Mouse (Mus musculus) E14TG2a.4 (cell line): ENCODE data around the gene Car14.

Experiments used
- H3K27me3 ChIP-seq: 2 replicates; pipeline ENCODE4 v1.6.1; 2014; ENCODE audit warnings: low read length, control low read depth; ENCODE audit not compliant: insufficient read depth
- H3K36me3 ChIP-seq: 2 replicates; pipeline ENCODE4 v1.6.1; 2014; ENCODE audit warnings: low read length, control low read depth; ENCODE audit not compliant: insufficient read depth
- H3K4me1 ChIP-seq: replicated peaks from 2 replicates; pipeline ENCODE4 v1.6.1; 2014; ENCODE audit warnings: low read depth, low read length, control low read depth
- H3K4me3 ChIP-seq: replicated peaks from 2 replicates; pipeline ENCODE4 v1.5.1; 2014; ENCODE audit warnings: mild to moderate bottlenecking, low read length
- H3K9me3 ChIP-seq: 2 replicates; pipeline ENCODE4 v1.6.1; 2014; ENCODE audit warnings: low read length, control low read depth
- CTCF ChIP-seq: conservative IDR thresholded peaks from 2 replicates; pipeline ENCODE4 v1.5.1; 2014; ENCODE audit warnings: low read length
- NANOG ChIP-seq: IDR thresholded peaks from 2 replicates; pipeline ENCODE4 v1.6.1; 2014; ENCODE audit warnings: borderline replicate concordance, low read length, mixed read lengths
- POU5F1 ChIP-seq: IDR thresholded peaks from 2 replicates; pipeline ENCODE4 v1.6.1; 2014; ENCODE audit warnings: low read length, borderline replicate concordance

Car14 gene

GRCm38 (mm10) chr3:95942749-95943148, 38.3 kb upstream of the Car14 start:
- Histone ChIP-seq H3K4me1 (peaks cover 72% of the 10 kb centered on the region), H3K9me3 (no peaks in the 10 kb centered on the region), H3K4me3 (no peak overlapping the region), H3K27me3 (no peaks in the 10 kb centered on the region), H3K36me3 (peaks cover 95% of the 10 kb centered on the region)
- TF ChIP-seq CTCF (no peak), POU5F1 (no peak), NANOG (no peak)

GRCm38 (mm10) chr3:95938835-95939234, 34.3 kb upstream of the Car14 start:
- TF ChIP-seq CTCF (peak; percentile 79), NANOG (no peak)
- H3K4me1 ChIP-seq: peaks cover 53% of the 10 kb centered on the region
- no peaks in the 10 kb centered on the region for H3K9me3 ChIP-seq
- no peaks in the 10 kb centered on the region for H3K27me3 ChIP-seq
- no peak overlapping the region for H3K4me3 ChIP-seq
- H3K36me3 ChIP-seq: peaks cover 91% of the 10 kb centered on the region

GRCm38 (mm10) chr3:95938217-95938616, 33.7 kb upstream of the Car14 start:
- Histone ChIP-seq H3K36me3 (peaks cover 92% of the 10 kb centered on the region), H3K27me3 (no peaks in the 10 kb centered on the region), H3K4me3 (no peak overlapping the region), H3K9me3 (no peaks in the 10 kb centered on the region), H3K4me1 (peaks cover 53% of the 10 kb centered on the region)
- TF ChIP-seq NANOG (no peak), POU5F1 (no peak), CTCF (no peak)

DNA sequence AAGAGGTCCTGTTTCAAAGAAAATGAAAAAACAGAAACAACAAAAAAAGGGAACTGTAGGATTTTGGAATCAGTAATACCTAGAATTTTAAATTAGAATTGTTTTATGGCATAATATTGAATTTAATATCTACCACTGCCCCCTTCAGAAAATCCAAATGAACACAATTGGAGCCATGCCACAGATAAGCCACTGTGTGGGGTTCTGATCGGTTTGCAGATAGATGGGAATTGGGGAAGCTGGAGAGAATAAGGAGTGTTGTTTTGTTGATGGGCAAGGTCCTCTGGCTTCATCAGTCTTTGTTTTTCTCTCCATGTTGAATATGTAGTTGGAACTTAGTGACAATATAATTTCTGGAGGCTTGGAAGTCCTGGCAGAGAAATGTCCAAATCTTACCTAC, 30.0 kb upstream of the Car14 start:
- H3K4me1 ChIP-seq: peaks cover 45% of the 10 kb centered on the region
- no peaks in the 10 kb centered on the region for H3K9me3 ChIP-seq
- H3K36me3 ChIP-seq: peaks cover 71% of the 10 kb centered on the region
- H3K4me3 ChIP-seq: no peak overlapping the region
- TF ChIP-seq POU5F1 (no peak), CTCF (no peak), NANOG (no peak)
- no peaks in the 10 kb centered on the region for H3K27me3 ChIP-seq

DNA sequence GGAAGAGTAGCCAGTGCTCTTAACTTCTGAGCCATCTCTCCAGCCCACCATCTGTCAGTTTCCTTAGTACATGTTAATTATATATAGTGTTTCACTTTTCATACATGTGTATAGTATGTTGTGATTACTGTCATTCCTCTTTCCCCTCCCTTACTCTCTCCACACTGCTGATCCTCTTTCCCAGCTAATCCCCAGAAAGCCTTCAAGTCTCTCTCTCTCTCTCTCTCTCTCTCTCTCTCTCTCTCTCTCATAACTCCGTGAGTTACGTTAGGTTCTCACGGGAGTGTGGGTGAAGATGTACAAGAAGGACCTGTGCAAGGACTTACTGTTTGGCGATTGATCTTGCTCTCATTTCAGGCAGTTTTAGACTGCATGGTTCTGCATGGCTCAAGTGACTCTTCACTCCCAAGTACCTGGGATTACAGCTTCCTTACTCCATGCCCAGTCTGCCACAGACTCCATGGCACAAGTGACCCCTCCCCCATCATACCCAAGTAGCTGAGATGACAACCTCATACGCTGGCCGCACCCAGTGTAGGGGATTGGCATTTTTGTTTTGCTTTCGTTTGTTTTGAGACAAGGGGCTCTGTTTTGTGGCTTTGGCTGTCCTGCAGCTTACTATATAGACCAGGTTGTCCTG, 28.7 kb upstream of the Car14 start:
- TF ChIP-seq CTCF (no peak), NANOG (no peak), POU5F1 (no peak)
- Histone ChIP-seq H3K4me3 (no peak overlapping the region), H3K27me3 (no peaks in the 10 kb centered on the region), H3K4me1 (peaks cover 42% of the 10 kb centered on the region), H3K36me3 (peaks cover 59% of the 10 kb centered on the region), H3K9me3 (no peaks in the 10 kb centered on the region)

- no peak overlapping the region for H3K4me3 ChIP-seq
- H3K4me1 ChIP-seq: peaks cover 47% of the 10 kb centered on the region
- no peaks in the 10 kb centered on the region for H3K9me3 ChIP-seq
- H3K27me3 ChIP-seq: no peaks in the 10 kb centered on the region
- H3K36me3 ChIP-seq: peaks cover 53% of the 10 kb centered on the region
- TF ChIP-seq CTCF (no peak), POU5F1 (no peak), NANOG (no peak)
Observed at GRCm38 (mm10) chr3:95932566-95932965, 28.1 kb upstream of the Car14 start.

DNA sequence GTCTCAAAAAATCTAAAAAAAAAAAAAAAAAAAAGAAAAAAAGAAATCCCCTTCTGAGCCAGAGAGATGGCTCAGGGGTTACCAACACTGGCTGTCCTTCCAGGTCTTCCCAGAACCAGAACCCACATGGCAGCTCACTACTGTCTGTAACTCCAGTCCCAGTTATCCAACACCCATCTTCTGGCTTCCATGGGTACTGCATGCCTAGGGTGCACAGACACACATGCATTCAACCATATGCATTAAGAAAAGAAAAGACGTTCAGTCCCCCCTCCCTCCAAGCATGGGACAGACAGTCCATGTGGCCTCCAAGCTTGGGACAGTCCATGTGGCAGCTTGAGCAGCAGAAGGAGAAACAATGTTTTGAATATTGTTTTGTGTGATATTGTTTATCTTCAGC, 27.7 kb upstream of the Car14 start:
- Histone ChIP-seq H3K9me3 (no peaks in the 10 kb centered on the region), H3K36me3 (peaks cover 49% of the 10 kb centered on the region), H3K4me3 (no peak overlapping the region), H3K27me3 (no peaks in the 10 kb centered on the region), H3K4me1 (peaks cover 50% of the 10 kb centered on the region)
- TF ChIP-seq CTCF (no peak), NANOG (no peak), POU5F1 (no peak)

DNA sequence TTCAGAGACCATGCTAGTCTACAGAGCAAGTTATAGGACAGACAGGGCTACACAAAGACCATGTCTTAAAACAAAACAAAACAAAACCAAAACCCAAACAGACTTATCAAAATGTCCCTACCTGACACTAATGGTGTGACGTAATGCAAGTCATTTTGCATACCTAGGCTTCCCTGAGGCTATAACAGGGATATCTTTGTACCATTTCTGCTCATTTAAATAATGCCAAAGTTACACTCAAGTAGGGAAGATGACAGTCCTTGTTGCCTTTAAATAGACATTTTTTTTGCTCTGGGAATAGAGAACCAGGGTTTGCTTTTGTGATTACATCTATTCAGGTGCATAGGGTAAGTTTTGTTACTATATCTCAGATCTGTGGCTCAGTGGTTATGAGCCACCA, 27.0 kb upstream of the Car14 start:
- TF ChIP-seq NANOG (no peak), CTCF (no peak), POU5F1 (no peak)
- Histone ChIP-seq H3K36me3 (peaks cover 42% of the 10 kb centered on the region), H3K4me3 (no peak overlapping the region), H3K9me3 (no peaks in the 10 kb centered on the region), H3K4me1 (peaks cover 50% of the 10 kb centered on the region), H3K27me3 (no peaks in the 10 kb centered on the region)

GRCm38 (mm10) chr3:95930471-95930789, 25.9 kb upstream of the Car14 start:
- H3K9me3 ChIP-seq: no peaks in the 10 kb centered on the region
- peak overlapping the region; percentile 93 for H3K4me3 ChIP-seq
- H3K36me3 ChIP-seq: peaks cover 37% of the 10 kb centered on the region
- TF ChIP-seq CTCF (no peak), NANOG (no peak), POU5F1 (no peak)
- H3K4me1 ChIP-seq: peaks cover 50% of the 10 kb centered on the region
- H3K27me3 ChIP-seq: no peaks in the 10 kb centered on the region
